Mouse (Mus musculus) CH12.LX (cell line): Measurements from ENCODE around the gene Hnrnpul1. TPM values are rescaled to one million over a fixed set of nuclear protein-coding genes. Genes with fewer than 3 reads are reported as not detected.

Experiments
- DNase-seq: peaks from one replicate; pipeline ENCODE4 v3.0.0-alpha.2; 2013; ENCODE audit errors: extremely low read depth
- H3K27ac ChIP-seq: 2 replicates; pipeline ENCODE4 v1.5.1; 2012; ENCODE audit warnings: low read depth, mild to moderate bottlenecking, control low read depth, moderate library complexity; ENCODE audit not compliant: insufficient read depth
- H3K27me3 ChIP-seq: replicated peaks from 2 replicates; pipeline ENCODE3; 2012; ENCODE audit warnings: inconsistent platforms
- H3K36me3 ChIP-seq, 2 experiments: replicated peaks in 1 of 2; 2 replicates each; pipeline versions ENCODE3 to v1.6.1; 2012; ENCODE audit warnings: inconsistent platforms in 1 of 2, low read length in 1 of 2, mild to moderate bottlenecking in 1 of 2, mixed read lengths in 1 of 2, moderate library complexity in 1 of 2; ENCODE audit not compliant: control insufficient read depth in 1 of 2, insufficient read depth in 1 of 2
- H3K4me1 ChIP-seq, 2 experiments: 2 replicates each; pipeline ENCODE4 v1.6.1; 2012; ENCODE audit warnings: inconsistent platforms in 1 of 2, moderate library complexity in 1 of 2; ENCODE audit not compliant: insufficient read depth in 2 of 2, control insufficient read depth in 1 of 2
- H3K4me2 ChIP-seq: 2 replicates; pipeline ENCODE4 v1.6.1; 2012; ENCODE audit warnings: low read depth, mild to moderate bottlenecking, control low read depth; ENCODE audit not compliant: poor library complexity, insufficient read depth, severe bottlenecking
- H3K4me3 ChIP-seq, 3 experiments: fragments of 150-350 bp in 1 of 3; sonication (generic) in 1 of 3; replicated peaks in 1 of 3; 2 replicates each; pipeline versions ENCODE3 to v1.5.1; 2011 to 2012; ENCODE audit warnings: low read depth in 2 of 3, low read length in 2 of 3, mild to moderate bottlenecking in 2 of 3, moderate library complexity in 2 of 3, control low read depth in 1 of 3, improper control_type of control experiment in 1 of 3, inconsistent platforms in 1 of 3, mixed read lengths in 1 of 3; ENCODE audit not compliant: poor library complexity in 1 of 3
- H3K79me2 ChIP-seq: replicated peaks from 2 replicates; pipeline ENCODE4 v1.6.1; 2012; ENCODE audit warnings: mild to moderate bottlenecking, moderate library complexity; ENCODE audit not compliant: control insufficient read depth, poor library complexity, insufficient read depth, severe bottlenecking; ENCODE audit errors: extremely low read depth
- H3K9ac ChIP-seq: 2 replicates; pipeline ENCODE4 v1.6.1; 2012; ENCODE audit warnings: low read depth, mild to moderate bottlenecking, control low read depth, moderate library complexity; ENCODE audit not compliant: insufficient read depth
- H3K9me3 ChIP-seq: replicated peaks from 2 replicates; pipeline ENCODE3; 2012; ENCODE audit warnings: low read length, inconsistent platforms, mixed read lengths
- BHLHE40 ChIP-seq: IDR thresholded peaks from 2 replicates; pipeline ENCODE4 v1.6.1; 2011; ENCODE audit warnings: mild to moderate bottlenecking, low read depth, low read length, improper control_type of control experiment
- CHD2 ChIP-seq: IDR thresholded peaks from 2 replicates; pipeline ENCODE4 v1.6.1; 2011; ENCODE audit warnings: low read length, improper control_type of control experiment
- E2F4 ChIP-seq: IDR thresholded peaks from 2 replicates; pipeline ENCODE4 v1.6.1; 2011; ENCODE audit warnings: low read depth, low read length, improper control_type of control experiment; ENCODE audit not compliant: insufficient replicate concordance
- ETS1 ChIP-seq: conservative IDR thresholded peaks from 2 replicates; pipeline ENCODE4 v1.6.1; 2012; ENCODE audit warnings: low read depth, mild to moderate bottlenecking, inconsistent platforms, low read length, improper control_type of control experiment, moderate library complexity
- IRF4 ChIP-seq: IDR thresholded peaks from 2 replicates; pipeline ENCODE4 v1.6.1; 2014; ENCODE audit warnings: low read depth, mild to moderate bottlenecking, inconsistent platforms, low read length, improper control_type of control experiment
- JUND ChIP-seq: conservative IDR thresholded peaks from 2 replicates; pipeline ENCODE4 v1.6.1; 2011; ENCODE audit warnings: low read depth, low read length, improper control_type of control experiment
- KAT2A ChIP-seq: IDR thresholded peaks from 2 replicates; pipeline ENCODE4 v1.6.1; 2012; ENCODE audit warnings: low read length, improper control_type of control experiment, inconsistent platforms; ENCODE audit not compliant: insufficient replicate concordance
- MAFK ChIP-seq: IDR thresholded peaks from 2 replicates; pipeline ENCODE4 v1.6.1; 2011; ENCODE audit warnings: low read length, improper control_type of control experiment; ENCODE audit not compliant: insufficient replicate concordance
- MAZ ChIP-seq: IDR thresholded peaks from 2 replicates; pipeline ENCODE4 v1.6.1; 2012; ENCODE audit warnings: low read depth, mild to moderate bottlenecking, inconsistent platforms, low read length, improper control_type of control experiment, moderate library complexity
- MXI1 ChIP-seq: IDR thresholded peaks from 2 replicates; pipeline ENCODE4 v1.6.1; 2011; ENCODE audit warnings: mild to moderate bottlenecking, low read depth, low read length, improper control_type of control experiment
- NELFE ChIP-seq: IDR thresholded peaks from 2 replicates; pipeline ENCODE4 v1.6.1; 2011; ENCODE audit warnings: low read depth, low read length, improper control_type of control experiment
- PAX5 ChIP-seq: IDR thresholded peaks from 2 replicates; pipeline ENCODE4 v1.6.1; 2012; ENCODE audit warnings: low read length, inconsistent platforms, mixed read lengths
- POLR2A ChIP-seq: IDR thresholded peaks from 2 replicates; pipeline ENCODE4 v1.6.1; 2011; ENCODE audit warnings: low read depth, mild to moderate bottlenecking, improper control_type of control experiment, low read length
- RAD21 ChIP-seq: IDR thresholded peaks from 2 replicates; pipeline ENCODE4 v1.6.1; 2011; ENCODE audit warnings: low read depth, mild to moderate bottlenecking, low read length, improper control_type of control experiment, moderate library complexity
- TBP ChIP-seq: conservative IDR thresholded peaks from 2 replicates; pipeline ENCODE4 v1.6.1; 2011; ENCODE audit warnings: low read depth, low read length, improper control_type of control experiment
- TCF12 ChIP-seq: IDR thresholded peaks from 2 replicates; pipeline ENCODE4 v1.6.1; 2014; ENCODE audit warnings: low read depth, mild to moderate bottlenecking, inconsistent platforms, low read length, improper control_type of control experiment
- USF1 ChIP-seq: IDR thresholded peaks from 2 replicates; pipeline ENCODE4 v1.6.1; 2014; ENCODE audit warnings: low read depth, mild to moderate bottlenecking, inconsistent platforms, low read length, improper control_type of control experiment
- ZC3H11A ChIP-seq: IDR thresholded peaks from 2 replicates; pipeline ENCODE4 v1.6.1; 2012; ENCODE audit warnings: low read depth, mild to moderate bottlenecking, inconsistent platforms, low read length, improper control_type of control experiment
- ZKSCAN1 ChIP-seq: IDR thresholded peaks from 2 replicates; pipeline ENCODE4 v1.6.1; 2012; ENCODE audit warnings: low read depth, inconsistent platforms, low read length, improper control_type of control experiment, borderline replicate concordance
- ZMIZ1 ChIP-seq: IDR thresholded peaks from 2 replicates; pipeline ENCODE4 v1.6.1; 2012; ENCODE audit warnings: low read depth, mild to moderate bottlenecking, inconsistent platforms, low read length, improper control_type of control experiment
- ZNF384 ChIP-seq: IDR thresholded peaks from 2 replicates; pipeline ENCODE4 v1.6.1; 2012; ENCODE audit warnings: low read depth, low read length, improper control_type of control experiment, inconsistent platforms
- dilution Hi-C: fragments of 300-500 bp; cut with MboI; formaldehyde crosslinking; loops from 2 replicates; pipeline ENCODE4 v1.14.3; 2020; ENCODE audit warnings: low sequenced_read_pairs; ENCODE audit not compliant: extremely low pct_unique_long_range_greater_than_20kb, extremely low pct_ligation_motif_present
- in situ Hi-C: fragments of 300-500 bp; cut with MboI; formaldehyde crosslinking; loops from 3 replicates; pipeline ENCODE4 v1.14.3; 2019; ENCODE audit warnings: low sequenced_read_pairs, low pct_ligation_motif_present, low pct_unique_long_range_greater_than_20kb, mixed read lengths
- polyA plus RNA-seq: library from polyadenylated mRNA; unstranded; fragments of >175 nt; gene quantifications from 2 replicates; pipeline ENCODE4 v1.2.1, GENCODE M21; 2012; ENCODE audit warnings: low read depth; ENCODE audit not compliant: insufficient read length
- total RNA-seq, 2 experiments: library from RNA; depleted of rRNA; stranded (reverse); fragments of 300-350 nt in 1 of 2; fragments of >200 nt in 1 of 2; gene quantifications; 2 replicates each; pipeline ENCODE4 v1.2.3; 2012 to 2014

Gene Hnrnpul1
- total and polyA plus RNA-seq, 3 experiments: 52.6 to 188 (median 72.2) TPM

DNA sequence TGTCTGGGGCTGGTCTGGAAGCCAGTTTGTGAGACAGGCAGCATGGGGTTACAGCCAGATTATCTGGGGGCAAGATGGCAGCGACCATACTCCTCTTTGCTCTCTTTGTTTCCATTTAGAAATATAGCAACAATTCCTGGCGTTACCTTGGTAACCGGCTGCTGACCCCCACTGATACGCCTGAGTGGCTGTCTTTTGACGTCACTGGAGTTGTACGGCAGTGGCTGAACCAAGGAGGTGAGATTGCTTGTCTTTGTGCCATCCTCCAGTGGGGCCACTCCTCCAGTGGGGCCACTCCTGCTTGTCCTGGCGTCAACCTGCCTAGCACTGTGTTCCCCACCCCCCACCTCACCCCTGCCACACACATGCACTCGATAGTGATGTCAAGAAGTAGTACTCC, 60.5 kb downstream of the Hnrnpul1 start:
- no peak overlapping the region for H3K27ac ChIP-seq
- peaks cover 9% of the 10 kb centered on the region; the same call in 1 of the 2 replicates for H3K79me2 ChIP-seq
- H3K27me3 ChIP-seq: no peaks in the 10 kb centered on the region
- TF ChIP-seq ETS1 (no peak), POLR2A (no peak), NELFE (no peak), ZC3H11A (no peak), JUND (no peak), PAX5 (no peak), MAFK (no peak), ZKSCAN1 (no peak), MAZ (no peak), RAD21 (no peak), BHLHE40 (no peak), E2F4 (no peak), ZNF384 (no peak), CHD2 (no peak), ZMIZ1 (no peak), MXI1 (no peak), TCF12 (no peak)
- peaks cover 3% of the 10 kb centered on the region for H3K9me3 ChIP-seq
- H3K4me2 ChIP-seq: no peak overlapping the region
- peaks cover 3 to 15% of the 10 kb centered on the region in 2 experiments for H3K4me1 ChIP-seq
- H3K9ac ChIP-seq: no peak overlapping the region
- no peak for DNase-seq
- in situ Hi-C loops: no loop called here
- peaks cover 63 to 82% of the 10 kb centered on the region in 2 experiments for H3K36me3 ChIP-seq
- H3K4me3 ChIP-seq: no peak overlapping the region
- dilution Hi-C loops: no loop called here

GRCm38 (mm10) chr7:25690051-25690450, 64.5 kb downstream of the Hnrnpul1 start:
- dilution Hi-C loops (no loop called here), in situ Hi-C loops (no loop called here)
- Histone ChIP-seq H3K36me3 (peaks cover 27 to 56% of the 10 kb centered on the region in 2 experiments), H3K9ac (peak overlapping the region; percentile 27), H3K9me3 (no peaks in the 10 kb centered on the region), H3K4me3 (peak overlapping the region in 2 of 3 experiments; percentile 73 to 83), H3K27me3 (no peaks in the 10 kb centered on the region), H3K27ac (peak overlapping the region; percentile 64; the same call in 1 of the 2 replicates), H3K4me1 (peaks cover 10 to 24% of the 10 kb centered on the region in 2 experiments), H3K4me2 (peak overlapping the region; percentile 55), H3K79me2 (peaks cover 25% of the 10 kb centered on the region)
- no peak for TF ChIP-seq MXI1
- TF ChIP-seq USF1: no peak
- TF ChIP-seq ZMIZ1: no peak
- TF ChIP-seq NELFE: no peak
- no peak for TF ChIP-seq MAZ
- no peak for TF ChIP-seq IRF4
- TF ChIP-seq ETS1: no peak
- no peak for TF ChIP-seq E2F4
- no peak for TF ChIP-seq CHD2
- no peak for TF ChIP-seq TBP
- no peak for TF ChIP-seq KAT2A
- no peak for TF ChIP-seq ZNF384
- no peak for TF ChIP-seq BHLHE40
- DNase-seq: no peak
